16 mouse cellular contexts compared by ENCODE assay signal in genomic region chr3:90589390-90589789, GRCm38 (mm10). TPM values are rescaled to one million over a fixed set of nuclear protein-coding genes. Genes with fewer than 3 reads are reported as not detected.
DNase-seq lines count a peak whose midpoint lies in the region; ATAC-seq and TF ChIP-seq lines count a peak whose summit lies in the region.
"Had no signal": no experiment of that assay in that cellular context is flagged by ENCODE, and none has a peak within 500 bp of the region (broad histone marks: within the 10 kb centered on the region; RNA-seq: fewer than 3 reads in every experiment).

No protein-coding gene starts in this region.

- no peak overlapping the region for H3K4me3 ChIP-seq in lung, embryonic 15.5 days
- H3K4me3 ChIP-seq in bone marrow macrophage, adult 2 months (ENCODE audit: insufficient read depth, low read length) = no peak overlapping the region
- no peak overlapping the region for H3K4me3 ChIP-seq in myocyte
- H3K4me3 ChIP-seq in limb, embryonic 10.5 days = no peak overlapping the region
- no peak overlapping the region for H3K4me3 ChIP-seq in hindbrain, embryonic 16.5 days (ENCODE audit: low read length)
- H3K4me3 ChIP-seq: embryonic facial prominence, embryonic 15.5 days; left cerebral cortex, adult 2 months; midbrain, embryonic 13.5 days had no signal

- no peaks in the 10 kb centered on the region for H3K36me3 ChIP-seq in lung, embryonic 15.5 days
- no peaks in the 10 kb centered on the region for H3K36me3 ChIP-seq in myocyte (ENCODE audit: control insufficient read depth, insufficient read depth)
- no peaks in the 10 kb centered on the region for H3K36me3 ChIP-seq in limb, embryonic 10.5 days
- no peaks in the 10 kb centered on the region for H3K36me3 ChIP-seq in hindbrain, embryonic 16.5 days (ENCODE audit: control insufficient read depth, insufficient read depth, low read length)
- H3K36me3 ChIP-seq: embryonic facial prominence, embryonic 15.5 days; midbrain, embryonic 13.5 days had no signal

- no peaks in the 10 kb centered on the region for H3K9me3 ChIP-seq in lung, embryonic 15.5 days
- H3K9me3 ChIP-seq in limb, embryonic 10.5 days (replicated peaks) = no peaks in the 10 kb centered on the region
- no peaks in the 10 kb centered on the region for H3K9me3 ChIP-seq in hindbrain, embryonic 16.5 days (ENCODE audit: control insufficient read depth, low read length)
- H3K9me3 ChIP-seq: embryonic facial prominence, embryonic 15.5 days; midbrain, embryonic 13.5 days had no signal

- 0 out of 2 replicates have a peak, but pooled peaks have one; percentile 25 for ATAC-seq in lung, embryonic 15.5 days (ENCODE audit: borderline replicate concordance, extremely low read depth, low FRiP score, low TSS enrichment)
- no peak for ATAC-seq in hindbrain, embryonic 16.5 days
- ATAC-seq: midbrain, embryonic 13.5 days had no signal

- no peak overlapping the region for H3K9ac ChIP-seq in lung, embryonic 15.5 days
- H3K9ac ChIP-seq in hindbrain, embryonic 16.5 days (ENCODE audit: low read depth, low read length) = no peak overlapping the region
- H3K9ac ChIP-seq: embryonic facial prominence, embryonic 15.5 days; midbrain, embryonic 13.5 days had no signal

- no peaks in the 10 kb centered on the region for H3K27me3 ChIP-seq in lung, embryonic 15.5 days
- H3K27me3 ChIP-seq in myocyte (ENCODE audit: control insufficient read depth, insufficient read depth, insufficient read length) = no peaks in the 10 kb centered on the region
- no peaks in the 10 kb centered on the region for H3K27me3 ChIP-seq in limb, embryonic 10.5 days (ENCODE audit: low read depth, poor library complexity, severe bottlenecking)
- no peaks in the 10 kb centered on the region for H3K27me3 ChIP-seq in hindbrain, embryonic 16.5 days (replicated peaks; ENCODE audit: control insufficient read depth, insufficient read depth, low read length)
- H3K27me3 ChIP-seq: embryonic facial prominence, embryonic 15.5 days; midbrain, embryonic 13.5 days had no signal

- no peak for TF ChIP-seq CTCF in bone marrow macrophage, adult 2 months (IDR thresholded peaks at IDR 0.05; ENCODE audit: low read depth, low read length)

- 0 out of 2 replicates have a peak overlapping the region, but pooled peaks have one; percentile 1 for H3K27ac ChIP-seq in lung, embryonic 15.5 days
- peak overlapping the region; percentile 51 for H3K27ac ChIP-seq in bone marrow macrophage, adult 2 months (ENCODE audit: insufficient read depth, low read depth, low read length)
- H3K27ac ChIP-seq in limb, embryonic 10.5 days = no peak overlapping the region
- no peak overlapping the region for H3K27ac ChIP-seq in hindbrain, embryonic 16.5 days (ENCODE audit: low read depth, low read length)
- H3K27ac ChIP-seq: embryonic facial prominence, embryonic 15.5 days; left cerebral cortex, adult 2 months; midbrain, embryonic 13.5 days had no signal

- peaks cover 13% of the 10 kb centered on the region for H3K4me1 ChIP-seq in lung, embryonic 15.5 days
- peaks cover 49% of the 10 kb centered on the region for H3K4me1 ChIP-seq in bone marrow macrophage, adult 2 months (ENCODE audit: control insufficient read depth, insufficient read depth, low read length)
- no peaks in the 10 kb centered on the region for H3K4me1 ChIP-seq in limb, embryonic 10.5 days
- no peaks in the 10 kb centered on the region for H3K4me1 ChIP-seq in hindbrain, embryonic 16.5 days (ENCODE audit: control insufficient read depth, insufficient read depth, low read depth, low read length)
- H3K4me1 ChIP-seq: midbrain, embryonic 13.5 days had no signal

- no peak for TF ChIP-seq POLR2A in bone marrow macrophage, adult 2 months (IDR thresholded peaks at IDR 0.05; ENCODE audit: borderline replicate concordance, low read depth, low read length)
- TF ChIP-seq POLR2A in myocyte (IDR thresholded peaks at IDR 0.05; ENCODE audit: insufficient read length, low read depth) = no peak

- 64% methylated on average over 6 of the region's 6 CpGs for WGBS in lung, embryonic 15.5 days
- 84% methylated on average over 6 of the region's 6 CpGs for WGBS in limb, embryonic 10.5 days
- WGBS in hindbrain, embryonic 16.5 days = 84% methylated on average over 6 of the region's 6 CpGs

- H3K4me2 ChIP-seq in lung, embryonic 15.5 days = no peak overlapping the region
- peak overlapping the region; percentile 51 for H3K4me2 ChIP-seq in myocyte (ENCODE audit: low read depth)
- H3K4me2 ChIP-seq in hindbrain, embryonic 16.5 days (ENCODE audit: low read length) = no peak overlapping the region
- H3K4me2 ChIP-seq: embryonic facial prominence, embryonic 15.5 days; midbrain, embryonic 13.5 days had no signal

- no peak for DNase-seq in lung, postnatal 4 days
- DNase-seq in thymus, postnatal 4 days = peak; percentile 56
- DNase-seq in limb, embryonic 10.5 days (ENCODE audit: low spot score) = no peak
- DNase-seq: adrenal gland, adult 8-10 months; cerebellum, adult 2 months; kidney, adult 8-10 months; lung, adult 18-20 months had no signal

- no peaks in the 10 kb centered on the region for H3K79me2 ChIP-seq in myocyte (ENCODE audit: control insufficient read depth, insufficient read depth)

- H3ac ChIP-seq in myocyte (ENCODE audit: control insufficient read depth, insufficient read length) = no peak overlapping the region

TF ChIP-seq in myocyte, 11 proteins besides CTCF, POLR2A, EP300 and RAD21:
- TF ChIP-seq POLR2AphosphoS2 (IDR thresholded peaks at IDR 0.05; ENCODE audit: insufficient read length, low read depth) = no peak
- peak in 1 of 3 experiments; percentile 13 for TF ChIP-seq MYOG (IDR thresholded peaks at IDR 0.05; ENCODE audit: control insufficient read depth in 1 of 3, insufficient read depth in 1 of 3, insufficient read length in 2 of 3, low read depth in 2 of 3)
- peak in 2 of 3 experiments; percentile 56 to 80 for TF ChIP-seq MYOD1 (IDR thresholded peaks at IDR 0.05; ENCODE audit: control insufficient read depth in 1 of 3, insufficient read length in 2 of 3, low read depth in 2 of 3)

RNA-seq across cellular contexts. Expression of gene S100a2, which starts 0.7 kb away (rescaled TPM):
- not detected in 2 replicates for polyA plus RNA-seq in lung, embryonic 15.5 days (2015; fragmentation: Nextera tagmentation; extraction: Ambion mirVana)
- not detected in 2 replicates for polyA plus RNA-seq in bone marrow macrophage, adult 2 months (2012; ENCODE audit: insufficient read depth, insufficient read length, missing spikeins)
- not detected for polyA plus RNA-seq in myocyte (2012; fragmentation: generic; extraction: Trizol)
- polyA plus RNA-seq in limb, embryonic 10.5 days (2016; fragmentation: Nextera tagmentation; extraction: Ambion mirVana) = not detected in 2 replicates
- polyA plus RNA-seq in hindbrain, embryonic 16.5 days (2015; fragmentation: Nextera tagmentation; extraction: Ambion mirVana) = not detected in 2 replicates
- polyA plus RNA-seq: cerebellum, adult 2 months; embryonic facial prominence, embryonic 15.5 days; frontal cortex, adult 2 months; heart, embryonic 14.5 days; midbrain, embryonic 13.5 days had no signal

RNA-seq across cellular contexts. Expression of gene Gm42674, which starts 12.3 kb away (rescaled TPM):
- not detected in 2 replicates for polyA plus RNA-seq in lung, embryonic 15.5 days (2015; fragmentation: Nextera tagmentation; extraction: Ambion mirVana)
- polyA plus RNA-seq in bone marrow macrophage, adult 2 months (2012; ENCODE audit: insufficient read depth, insufficient read length, missing spikeins) = not detected in 2 replicates
- 0.89 TPM for polyA plus RNA-seq in myocyte (2012; fragmentation: generic; extraction: Trizol)
- polyA plus RNA-seq in limb, embryonic 10.5 days (2016; fragmentation: Nextera tagmentation; extraction: Ambion mirVana) = not detected in 2 replicates
- 0.51 TPM in 1 of 2 replicates, not detected in the other for polyA plus RNA-seq in hindbrain, embryonic 16.5 days (2015; fragmentation: Nextera tagmentation; extraction: Ambion mirVana)
- polyA plus RNA-seq: cerebellum, adult 2 months; embryonic facial prominence, embryonic 15.5 days; frontal cortex, adult 2 months; heart, embryonic 14.5 days; midbrain, embryonic 13.5 days had no signal

RNA-seq across cellular contexts. Expression of gene S100a4, which starts 14.2 kb away (rescaled TPM):
- polyA plus RNA-seq in lung, embryonic 15.5 days (2015; fragmentation: Nextera tagmentation; extraction: Ambion mirVana) = 6.0 and 8.9 TPM in 2 replicates
- 2,861 and 3,059 TPM in 2 replicates for polyA plus RNA-seq in bone marrow macrophage, adult 2 months (2012; ENCODE audit: insufficient read depth, insufficient read length, missing spikeins)
- polyA plus RNA-seq in myocyte (2012; fragmentation: generic; extraction: Trizol) = 3,627 TPM
- 0.34 and 0.64 TPM in 2 replicates for polyA plus RNA-seq in limb, embryonic 10.5 days (2016; fragmentation: Nextera tagmentation; extraction: Ambion mirVana)
- 0.36 and 1.4 TPM in 2 replicates for polyA plus RNA-seq in hindbrain, embryonic 16.5 days (2015; fragmentation: Nextera tagmentation; extraction: Ambion mirVana)

RNA-seq across cellular contexts. Expression of gene S100a5, which starts 18.9 kb away (rescaled TPM):
- not detected in 2 replicates for polyA plus RNA-seq in lung, embryonic 15.5 days (2015; fragmentation: Nextera tagmentation; extraction: Ambion mirVana)
- polyA plus RNA-seq in bone marrow macrophage, adult 2 months (2012; ENCODE audit: insufficient read depth, insufficient read length, missing spikeins) = not detected in 2 replicates
- polyA plus RNA-seq in myocyte (2012; fragmentation: generic; extraction: Trizol) = 0.19 TPM
- polyA plus RNA-seq in limb, embryonic 10.5 days (2016; fragmentation: Nextera tagmentation; extraction: Ambion mirVana) = not detected in 2 replicates
- polyA plus RNA-seq in hindbrain, embryonic 16.5 days (2015; fragmentation: Nextera tagmentation; extraction: Ambion mirVana) = not detected in 2 replicates
- polyA plus RNA-seq: cerebellum, adult 2 months; heart, embryonic 14.5 days; midbrain, embryonic 13.5 days had no signal

RNA-seq across cellular contexts. Expression of gene S100a6, which starts 23.3 kb away (rescaled TPM):
- 148 and 158 TPM in 2 replicates for polyA plus RNA-seq in lung, embryonic 15.5 days (2015; fragmentation: Nextera tagmentation; extraction: Ambion mirVana)
- 1,285 and 1,346 TPM in 2 replicates for polyA plus RNA-seq in bone marrow macrophage, adult 2 months (2012; ENCODE audit: insufficient read depth, insufficient read length, missing spikeins)
- 2,472 TPM for polyA plus RNA-seq in myocyte (2012; fragmentation: generic; extraction: Trizol)
- polyA plus RNA-seq in limb, embryonic 10.5 days (2016; fragmentation: Nextera tagmentation; extraction: Ambion mirVana) = 11.4 and 11.6 TPM in 2 replicates
- polyA plus RNA-seq in hindbrain, embryonic 16.5 days (2015; fragmentation: Nextera tagmentation; extraction: Ambion mirVana) = 31.7 and 32.1 TPM in 2 replicates

Comparison
In these comparisons a context has a peak if more than half of its experiments do, and no peak if none do; other contexts are left out.
1. H3K27ac ChIP-seq: peak in lung, embryonic 15.5 days (single experiment) and bone marrow macrophage, adult 2 months (single experiment); none in limb, embryonic 10.5 days (single experiment) and hindbrain, embryonic 16.5 days (single experiment).
2. RNA of gene S100a4, which starts 14.2 kb away (polyA plus RNA-seq): 3,627 TPM in myocyte (single experiment) and 2,861 to 3,059 TPM in bone marrow macrophage, adult 2 months; 6.0 to 8.9 TPM in lung, embryonic 15.5 days, 0.34 to 0.64 TPM in limb, embryonic 10.5 days and 0.36 to 1.4 TPM in hindbrain, embryonic 16.5 days; every median in the first group is over 100 times any median in the second.